Mouse (Mus musculus): ENCODE results near the gene Gm37240. TPM values are rescaled to one million over a fixed set of nuclear protein-coding genes. Genes with fewer than 3 reads are reported as not detected.

Gm37240 gene
- total RNA-seq, 2 experiments from 2014 or later, result 0.66 to 1.3 TPM

DNA sequence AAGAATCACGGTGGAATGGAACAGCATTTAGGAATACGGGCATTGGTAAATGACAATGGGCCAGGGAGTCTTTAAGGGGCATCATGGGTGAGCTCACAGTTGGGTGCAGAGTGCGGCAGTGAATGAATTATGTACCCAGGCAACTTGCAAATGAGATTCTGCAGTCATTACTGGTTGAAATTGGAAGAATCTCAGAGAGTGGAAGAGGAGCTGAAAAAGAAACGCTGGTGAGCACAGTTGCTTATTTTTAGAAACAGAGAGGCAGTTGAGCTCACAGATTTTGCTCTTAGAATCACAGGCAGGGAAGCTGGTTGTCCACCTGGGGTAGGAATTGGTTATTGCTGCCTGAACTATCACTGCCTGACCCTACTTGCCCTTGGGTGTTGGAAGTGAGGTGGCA, 776.6 kb downstream of the Gm37240 start:
- DNase-seq (ENCODE audit: low spot score in 2 of 2), result peak; percentile 31 to 42
- intact Hi-C loops (cut with DNase I), result no loop called here

DNA sequence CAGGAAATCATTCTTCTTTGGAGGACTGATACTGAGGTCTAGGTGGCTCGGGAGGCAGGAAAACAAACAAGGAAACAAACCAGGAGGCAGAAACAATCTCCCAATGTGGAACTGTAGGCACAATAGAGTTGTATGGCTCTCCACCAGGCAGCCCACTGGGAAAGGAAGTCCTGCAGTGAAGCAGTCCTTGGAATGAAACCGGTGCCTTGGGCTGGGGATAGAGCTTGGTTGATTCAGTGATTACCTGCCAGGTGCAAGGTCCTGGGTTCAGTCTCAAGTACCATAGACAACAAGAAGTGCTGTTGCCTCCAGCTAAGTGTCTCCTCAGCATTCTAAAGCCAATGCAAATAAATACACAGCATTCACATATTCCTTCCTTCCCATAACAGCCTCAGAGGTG, 778.1 kb downstream of the Gm37240 start:
- intact Hi-C loops (cut with DNase I), result no loop called here
- no peak for DNase-seq (ENCODE audit: low spot score in 2 of 2)

DNA sequence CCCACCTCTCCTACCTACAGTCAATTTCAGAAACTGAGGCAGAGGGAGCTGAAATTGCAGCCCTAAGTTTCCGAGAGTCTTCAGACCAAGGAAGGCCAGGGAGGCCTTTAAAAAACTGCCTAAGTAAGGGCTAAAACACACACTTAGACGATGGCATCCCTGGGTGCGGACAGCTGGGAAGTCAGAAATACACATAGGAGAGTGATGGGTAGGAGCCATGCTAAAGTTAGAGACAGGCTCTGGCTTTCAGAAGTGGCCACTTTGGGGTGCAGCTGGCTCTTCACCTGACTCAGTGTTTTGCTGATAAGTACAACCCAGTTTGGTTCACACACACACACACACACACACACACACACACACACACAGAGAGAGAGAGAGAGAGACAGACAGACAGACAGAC, 778.9 kb downstream of the Gm37240 start:
- DNase-seq (ENCODE audit: low spot score in 2 of 2), result no peak
- intact Hi-C loops (cut with DNase I), result no loop called here

DNA sequence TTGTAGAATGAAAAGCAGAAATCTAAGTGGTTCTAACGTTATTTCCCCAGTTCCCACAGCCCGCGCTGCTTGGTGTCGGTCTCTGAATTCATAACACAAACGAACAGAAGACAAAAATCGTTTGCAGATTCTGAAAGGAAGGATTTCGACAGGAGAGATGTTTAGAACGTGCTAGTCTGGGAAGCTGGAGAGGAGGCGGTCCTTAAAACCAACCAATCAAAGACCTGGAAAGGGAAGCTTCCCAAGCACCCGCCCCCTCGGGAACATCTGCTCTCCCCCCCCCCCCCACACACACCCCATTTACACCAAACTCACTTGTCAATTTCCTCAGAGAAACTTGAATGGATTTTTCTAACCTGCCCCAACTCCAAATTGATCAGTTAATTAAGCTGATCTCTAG, 780.4 kb downstream of the Gm37240 start:
- DNase-seq (ENCODE audit: low spot score in 2 of 2), result no peak

DNA sequence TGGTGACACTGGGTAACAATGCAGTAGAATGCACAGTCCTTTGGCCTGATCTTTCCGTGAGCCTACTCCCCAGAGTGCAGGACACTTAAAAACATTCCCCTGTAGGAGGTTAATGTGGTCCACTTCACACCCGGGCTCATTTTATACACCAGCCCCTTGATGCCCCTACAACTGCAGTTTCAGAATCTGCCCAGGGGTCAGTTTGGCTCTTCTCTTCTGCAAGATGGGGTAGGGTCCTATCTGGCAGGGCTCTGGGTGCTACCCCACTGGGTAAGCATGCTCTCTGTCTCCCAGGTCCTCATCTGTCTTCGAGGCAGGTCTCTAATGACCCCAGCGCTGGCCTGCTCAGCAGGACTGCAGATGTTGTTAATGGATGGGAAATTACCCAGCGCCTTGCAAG, 783.0 kb downstream of the Gm37240 start:
- no peak for DNase-seq (ENCODE audit: low spot score in 2 of 2)
- intact Hi-C loops (cut with DNase I), result no loop called here

More for the DNA sequence above, 780.4 kb downstream of the Gm37240 start:
- intact Hi-C loops (cut with DNase I), result no loop called here

DNA sequence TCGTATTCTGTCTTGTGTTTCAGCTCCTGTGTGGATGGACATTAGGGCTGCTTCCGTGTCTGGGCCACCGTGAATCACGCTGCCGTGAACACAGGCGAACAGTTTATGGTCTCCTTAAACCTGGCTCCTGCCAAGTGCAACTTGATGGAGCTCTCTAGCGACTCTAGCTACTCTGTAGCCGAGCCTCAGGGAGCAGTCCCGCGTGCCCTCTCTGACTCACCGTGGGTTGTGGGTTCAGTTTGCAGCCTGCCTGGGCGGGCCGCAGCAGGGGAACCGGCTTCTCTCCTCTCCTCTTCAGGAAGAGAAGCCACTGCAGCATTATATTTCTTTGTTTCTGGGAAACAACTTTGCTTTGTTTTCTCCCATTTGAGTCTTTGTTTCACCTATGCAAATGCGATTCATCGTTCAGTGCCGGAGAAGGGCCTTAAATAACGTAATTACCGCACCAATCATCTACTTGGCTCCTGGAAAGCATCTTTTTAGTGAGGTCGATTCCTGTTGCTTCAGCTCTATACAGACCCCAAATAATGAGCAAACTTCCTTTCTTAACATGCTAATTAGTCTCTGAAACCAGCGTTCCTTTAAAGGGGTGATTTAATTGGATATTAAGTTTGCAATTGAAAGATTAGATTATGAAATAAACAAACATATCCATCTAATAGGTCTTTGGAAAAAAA, 806.3 kb downstream of the Gm37240 start:
- no peak for DNase-seq (ENCODE audit: low spot score in 2 of 2)
- intact Hi-C loops (cut with DNase I), result no loop called here

DNA sequence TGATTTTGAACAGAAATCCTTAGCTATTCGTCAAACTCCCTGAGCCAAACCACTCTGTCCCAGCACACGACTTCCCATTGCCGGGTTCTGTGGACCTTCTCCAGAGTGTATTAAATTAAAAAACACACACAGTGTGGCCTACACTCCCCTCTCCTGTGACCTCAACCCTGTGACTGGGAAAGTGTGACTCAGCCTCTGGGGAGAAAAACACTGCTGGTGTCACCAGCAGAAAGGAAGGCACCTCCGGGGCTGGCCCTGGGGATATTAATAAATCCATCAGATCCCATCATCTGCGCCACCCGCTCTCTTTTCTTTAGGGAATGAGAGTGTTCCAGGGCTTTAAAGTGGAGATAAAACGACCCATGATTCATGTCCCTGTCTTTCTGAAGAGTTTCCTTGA, 823.2 kb downstream of the Gm37240 start:
- DNase-seq (ENCODE audit: low spot score in 2 of 2), result no peak
- intact Hi-C loops (cut with DNase I), result no loop called here

DNA sequence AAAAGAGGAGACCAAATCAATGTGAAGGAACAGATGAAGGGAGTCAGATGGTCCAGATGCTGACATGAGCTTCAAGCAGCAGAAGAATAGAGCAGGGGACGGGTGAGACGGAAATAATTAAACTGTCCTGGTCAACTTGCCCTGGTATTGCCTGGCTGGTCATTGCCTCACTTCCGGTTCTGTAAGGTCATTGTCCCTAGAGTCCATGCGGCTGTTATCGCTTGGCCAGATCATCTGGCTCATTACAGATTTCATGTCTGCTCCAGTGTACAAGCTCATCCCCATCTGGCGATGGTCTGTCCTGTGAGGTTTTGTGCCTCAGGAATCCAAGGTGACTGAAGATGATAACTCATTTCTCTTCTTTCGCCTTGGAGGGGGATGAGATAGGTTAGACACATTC, 827.2 kb downstream of the Gm37240 start:
- no peak for DNase-seq (ENCODE audit: low spot score in 2 of 2)
- intact Hi-C loops (cut with DNase I), result no loop called here

DNA sequence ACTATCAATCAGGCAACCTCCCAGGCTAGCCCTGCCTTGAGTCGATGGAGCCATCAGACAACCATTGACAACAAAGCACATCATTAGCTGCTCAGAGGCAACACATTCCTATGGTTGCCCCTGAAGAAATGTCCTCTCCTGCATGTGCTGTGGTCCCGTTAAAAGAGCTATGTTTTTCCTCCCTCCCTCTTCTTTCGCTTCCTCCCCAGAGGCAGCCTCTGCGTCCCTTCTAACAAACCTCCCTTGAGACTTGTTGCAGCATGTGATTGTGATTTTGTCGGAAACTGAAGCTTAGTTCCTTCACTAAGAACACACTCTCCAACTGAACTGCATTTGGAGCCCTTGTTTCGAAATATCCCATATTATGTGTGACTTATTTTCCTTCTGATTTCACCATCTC, 830.1 kb downstream of the Gm37240 start:
- intact Hi-C loops (cut with DNase I), result no loop called here
- DNase-seq (ENCODE audit: low spot score in 2 of 2), result no peak

DNA sequence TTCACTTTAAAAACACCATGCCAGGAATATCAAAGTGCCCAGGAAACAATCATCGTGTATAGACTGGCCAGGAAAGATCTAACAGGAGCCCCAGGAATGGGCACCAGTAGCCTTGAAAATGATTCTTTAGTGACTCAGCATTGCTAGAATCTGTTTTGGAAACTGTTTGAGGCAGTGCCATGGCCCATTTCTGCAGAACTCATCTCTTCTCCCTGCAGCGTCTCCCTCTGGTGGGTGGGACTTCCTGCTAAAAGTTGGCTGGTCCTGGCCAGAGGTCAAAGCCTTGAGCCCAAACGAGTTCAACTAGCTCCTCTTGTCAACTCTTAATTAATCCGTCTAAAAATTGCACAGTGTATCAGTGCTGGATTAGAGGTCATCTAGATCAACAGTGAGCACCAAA, 833.8 kb downstream of the Gm37240 start:
- DNase-seq (ENCODE audit: low spot score in 2 of 2), result no peak
- intact Hi-C loops (cut with DNase I), result no loop called here

DNA sequence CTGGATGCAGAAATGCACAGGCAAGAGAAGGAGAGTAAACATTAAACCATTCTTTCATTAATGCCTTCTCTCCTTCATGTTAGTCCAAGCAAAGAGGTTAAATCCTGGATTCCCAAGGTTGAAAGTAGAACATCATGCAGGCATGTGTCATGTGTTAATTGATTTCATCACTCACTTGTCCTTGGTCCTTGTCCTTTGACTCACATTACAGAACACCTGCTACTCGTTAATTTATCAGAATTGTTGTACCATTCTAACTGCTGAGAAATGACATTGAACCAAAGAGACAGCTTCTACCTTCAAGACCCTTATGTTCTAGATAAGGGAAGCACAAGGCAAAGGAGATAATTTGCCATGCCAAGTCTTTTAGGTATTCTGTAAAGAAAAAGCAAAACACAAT, 835.1 kb downstream of the Gm37240 start:
- intact Hi-C loops (cut with DNase I), result no loop called here

DNA sequence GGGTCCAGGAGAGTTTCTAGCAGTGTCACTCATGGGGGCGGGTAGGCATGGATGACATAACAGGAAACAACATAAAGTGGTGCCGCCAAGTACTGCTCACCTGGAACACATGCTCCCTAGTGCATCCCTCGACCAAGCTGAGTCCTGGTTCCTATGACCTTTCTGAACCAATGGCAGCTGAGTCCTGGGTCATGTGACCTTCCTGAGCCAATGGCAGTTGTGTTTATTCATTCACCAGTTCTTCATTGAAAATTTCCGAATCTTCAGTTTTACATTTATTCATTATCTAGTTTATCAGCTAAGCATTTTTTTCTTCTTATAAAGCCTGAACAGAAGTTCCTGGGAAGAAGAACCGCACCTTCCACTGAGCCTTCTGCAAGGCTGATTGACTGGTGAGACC, 838.7 kb downstream of the Gm37240 start:
- intact Hi-C loops (cut with DNase I), result no loop called here
- DNase-seq (ENCODE audit: low spot score in 2 of 2), result no peak

More for the DNA sequence above, 835.1 kb downstream of the Gm37240 start:
- no peak for DNase-seq (ENCODE audit: low spot score in 2 of 2)

DNA sequence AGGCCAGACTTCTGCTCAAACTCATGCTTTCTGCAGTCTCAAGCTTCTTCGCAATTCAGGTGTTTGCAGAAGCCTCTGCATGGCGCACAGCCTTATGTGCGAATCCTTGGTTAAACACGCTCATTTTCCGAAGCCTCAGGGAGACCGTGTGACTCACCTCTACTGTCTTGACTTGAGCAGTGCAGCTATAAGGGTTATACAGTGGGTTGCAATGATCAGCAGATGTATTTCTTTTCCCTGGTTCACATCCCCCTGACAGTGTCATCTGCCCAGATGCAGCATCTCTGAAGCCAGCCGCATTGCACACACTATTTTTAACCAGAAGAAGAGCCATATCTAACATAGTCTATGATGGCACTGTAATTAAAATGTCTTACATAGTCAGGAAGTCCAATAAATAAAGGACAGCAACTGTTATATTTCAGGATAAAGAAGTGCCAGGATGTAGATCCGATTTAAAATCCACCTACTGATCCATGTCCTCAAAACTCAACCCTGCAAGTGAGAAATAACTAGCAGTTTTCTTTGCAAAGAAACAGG, 843.6 kb downstream of the Gm37240 start:
- no peak for DNase-seq (ENCODE audit: low spot score in 2 of 2)
- intact Hi-C loops (cut with DNase I), result no loop called here

DNA sequence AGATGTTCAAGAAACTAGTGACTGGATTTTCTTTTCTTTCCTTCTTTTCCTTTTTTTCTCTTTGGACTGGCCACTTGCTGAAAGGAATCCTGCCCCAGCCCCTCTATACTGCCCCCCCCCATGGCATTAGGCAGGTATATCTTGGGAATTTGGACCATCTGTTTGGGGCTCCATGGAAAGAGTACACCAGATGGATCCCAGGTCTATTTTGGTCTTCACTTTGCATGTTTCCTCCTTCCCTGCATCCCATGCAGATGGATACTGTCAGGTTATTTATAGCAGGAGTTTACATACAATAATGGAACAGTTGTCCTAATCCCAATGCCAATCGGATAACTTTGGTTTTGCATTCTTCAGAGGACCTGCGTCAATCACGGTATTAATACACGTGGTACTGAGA, 845.2 kb downstream of the Gm37240 start:
- DNase-seq (ENCODE audit: low spot score in 2 of 2), result no peak

DNA sequence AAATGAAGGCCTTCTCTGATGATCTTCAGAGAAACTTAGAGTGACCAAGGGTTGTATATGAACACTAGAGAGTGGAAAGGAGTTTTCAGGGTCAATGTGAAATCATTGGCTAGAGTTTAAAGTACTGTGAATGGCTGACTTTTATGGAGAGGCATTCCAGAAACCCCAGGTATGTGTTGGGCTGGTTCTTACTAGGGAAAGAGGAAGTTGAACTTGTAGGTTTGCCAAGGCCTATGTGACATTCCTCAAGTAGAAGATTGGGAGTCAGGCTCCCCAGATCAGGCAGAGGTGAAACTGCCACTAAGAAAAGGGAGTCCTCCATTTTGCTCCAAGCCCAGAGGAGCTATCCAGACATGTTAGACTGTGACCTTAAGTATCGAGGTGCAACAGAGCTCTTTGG, 858.2 kb downstream of the Gm37240 start:
- intact Hi-C loops (cut with DNase I), result loop anchor here (10.0 kb wide), 2 partner anchors 116 to 236 kb away; no protein-coding TSS in a partner anchor
- DNase-seq (ENCODE audit: low spot score in 2 of 2), result no peak

More for the DNA sequence above, 845.2 kb downstream of the Gm37240 start:
- intact Hi-C loops (cut with DNase I), result no loop called here

DNA sequence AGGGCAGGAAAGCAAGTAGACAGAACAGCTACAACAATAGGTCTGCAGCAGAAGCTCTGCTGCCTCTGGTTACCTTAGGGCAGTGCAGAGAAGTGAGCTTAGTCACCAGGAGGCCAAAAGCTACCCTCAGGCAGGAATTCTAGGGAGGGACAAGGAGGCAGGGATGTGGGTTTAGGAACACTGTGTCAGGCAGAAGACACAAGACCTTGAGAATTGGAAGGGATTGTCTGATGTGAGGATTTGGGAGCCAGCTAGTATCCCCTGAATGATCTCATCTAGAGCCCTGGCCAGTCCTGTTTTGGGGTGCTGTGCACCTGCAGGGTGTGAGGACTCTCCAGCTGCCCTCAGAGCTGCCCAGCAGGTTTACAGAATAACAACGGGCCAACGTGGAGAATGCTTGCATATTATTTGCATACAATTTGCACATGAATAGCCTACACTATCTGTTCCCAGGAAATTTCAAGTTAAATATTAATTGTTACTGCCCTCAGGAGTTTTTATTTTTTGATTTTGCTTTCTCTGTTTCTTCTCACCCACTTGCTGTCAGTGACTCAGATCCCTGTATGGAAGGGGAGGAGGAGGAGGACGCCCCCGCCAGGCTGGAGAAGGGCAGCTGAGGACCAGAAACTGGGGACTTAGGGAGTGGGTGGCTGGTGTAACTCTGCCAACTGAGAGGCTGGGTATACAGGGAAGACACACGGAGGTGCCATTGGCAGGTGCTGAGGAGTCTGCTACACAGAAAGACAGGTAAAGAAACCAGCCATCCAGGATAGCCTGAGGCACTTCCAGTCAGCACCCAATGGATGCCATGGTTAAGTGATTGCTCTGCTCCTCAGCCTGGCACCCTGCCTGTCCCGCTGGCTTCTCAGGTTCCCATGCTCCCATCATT, 862.3 kb downstream of the Gm37240 start:
- peak; percentile 73 to 81 for DNase-seq (ENCODE audit: low spot score in 2 of 2)
- intact Hi-C loops (cut with DNase I), result loop anchor here (5.0 to 10.0 kb wide), 5 partner anchors 38 to 352 kb away; no protein-coding TSS in a partner anchor

DNA sequence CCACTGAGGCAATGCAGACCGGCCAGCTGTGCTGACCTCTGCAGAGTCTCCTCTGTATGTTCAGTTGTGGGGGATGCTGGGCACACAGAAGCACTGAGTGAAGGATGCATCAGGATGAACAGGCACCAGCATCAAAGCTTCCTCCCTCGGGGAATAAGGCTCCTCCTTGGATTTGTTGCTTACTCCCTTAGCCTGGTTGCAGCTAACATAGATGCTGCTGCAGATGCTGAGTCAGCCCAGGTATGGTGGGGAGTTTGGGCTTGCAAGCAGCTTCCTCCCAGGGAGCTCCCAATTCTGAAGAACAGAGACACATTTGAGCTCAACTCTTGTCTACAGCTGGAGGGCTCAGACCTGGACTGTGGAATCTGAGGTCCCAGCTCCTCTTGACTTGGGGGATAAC, 863.1 kb downstream of the Gm37240 start:
- DNase-seq (ENCODE audit: low spot score in 2 of 2), result no peak

DNA sequence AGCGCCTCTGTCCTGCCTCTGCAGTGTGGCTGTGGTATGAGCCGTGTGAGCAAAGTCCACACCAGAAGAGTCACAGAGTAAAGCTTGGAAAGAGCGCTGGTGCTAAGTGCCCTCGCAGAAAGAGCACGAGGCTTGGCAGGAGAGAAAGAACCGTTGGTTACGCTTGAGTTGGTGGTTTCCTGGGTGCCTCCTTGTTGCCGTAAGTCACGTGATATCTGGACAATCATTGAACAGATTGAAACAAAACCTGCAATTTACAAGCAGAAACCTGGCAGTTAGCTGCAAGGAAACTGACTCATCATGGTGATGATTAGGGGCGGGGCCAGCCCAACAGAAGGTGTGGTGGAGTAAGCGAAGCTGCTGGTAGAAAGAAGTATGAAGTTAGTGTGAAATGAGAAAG, 864.5 kb downstream of the Gm37240 start:
- no peak for DNase-seq (ENCODE audit: low spot score in 2 of 2)
- intact Hi-C loops (cut with DNase I), result loop anchor here (5.0 to 10.0 kb wide), 5 partner anchors 35 to 355 kb away; no protein-coding TSS in a partner anchor

More for the DNA sequence above, 863.1 kb downstream of the Gm37240 start:
- intact Hi-C loops (cut with DNase I), result loop anchor here (5.0 to 10.0 kb wide), 5 partner anchors 37 to 353 kb away; no protein-coding TSS in a partner anchor

DNA sequence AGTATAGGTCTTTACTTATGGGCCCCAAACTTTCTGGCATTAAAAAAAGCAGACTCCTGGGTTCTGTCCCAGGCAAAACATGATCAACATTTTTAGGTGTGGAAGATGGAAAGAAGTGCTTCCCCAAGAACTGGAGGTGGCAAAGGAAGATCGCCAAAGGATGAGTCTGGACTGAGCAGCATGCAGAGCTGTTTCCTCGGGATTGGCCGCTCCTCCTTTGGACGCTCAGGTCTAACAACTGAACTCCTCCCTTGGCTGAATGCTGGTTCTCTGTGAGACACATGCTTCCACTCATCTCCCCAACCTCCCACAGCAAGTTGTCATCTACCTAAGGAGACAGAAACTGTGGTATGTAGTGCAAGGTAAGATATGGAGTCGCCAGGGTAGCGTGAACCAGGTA, 865.5 kb downstream of the Gm37240 start:
- DNase-seq (ENCODE audit: low spot score in 2 of 2), result peak in 1 of 2 experiments; percentile 30
- intact Hi-C loops (cut with DNase I), result loop anchor here (5.0 to 10.0 kb wide), 5 partner anchors 35 to 355 kb away; no protein-coding TSS in a partner anchor

DNA sequence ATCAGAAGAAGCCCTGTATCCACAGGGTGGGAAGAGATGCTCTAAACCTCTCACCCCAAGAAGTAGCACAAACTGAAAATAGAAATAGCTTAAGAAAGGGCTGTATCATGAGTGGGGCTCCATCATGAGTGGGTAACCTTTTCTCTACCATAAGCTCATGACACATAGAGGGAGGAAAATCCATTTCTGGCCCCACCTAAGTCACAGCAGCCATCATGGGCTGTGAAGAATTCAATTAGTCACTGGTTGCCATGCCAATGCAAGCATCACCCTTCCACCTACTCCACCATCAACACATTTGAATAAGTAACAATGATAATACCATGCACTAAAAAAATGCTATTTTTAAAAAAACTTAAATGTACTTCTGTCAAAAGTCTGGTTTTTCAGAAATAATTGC, 867.2 kb downstream of the Gm37240 start:
- intact Hi-C loops (cut with DNase I), result loop anchor here (1.0 to 10.0 kb wide), 6 partner anchors 33 to 357 kb away; no protein-coding TSS in a partner anchor

More for the DNA sequence above, 867.2 kb downstream of the Gm37240 start:
- peak; percentile 50 to 69 for DNase-seq (ENCODE audit: low spot score in 2 of 2)

Measured in left cerebral cortex, postnatal 36 days (tissue).